Mouse (Mus musculus) effector memory CD4-positive, alpha-beta T cell, adult 7 months (primary cell): ENCODE results near the gene Olfr761. TPM values are rescaled to one million over a fixed set of nuclear protein-coding genes. Genes with fewer than 3 reads are reported as not detected.

Experiments used
- polyA plus RNA-seq: library from polyadenylated mRNA; unstranded; fragments of 100-300 nt; shearing (Covaris generic); gene quantifications from one replicate; pipeline ENCODE4 v1.2.1, GENCODE M21; 2017

Gene Olfr761
- not detected for polyA plus RNA-seq

DNA sequence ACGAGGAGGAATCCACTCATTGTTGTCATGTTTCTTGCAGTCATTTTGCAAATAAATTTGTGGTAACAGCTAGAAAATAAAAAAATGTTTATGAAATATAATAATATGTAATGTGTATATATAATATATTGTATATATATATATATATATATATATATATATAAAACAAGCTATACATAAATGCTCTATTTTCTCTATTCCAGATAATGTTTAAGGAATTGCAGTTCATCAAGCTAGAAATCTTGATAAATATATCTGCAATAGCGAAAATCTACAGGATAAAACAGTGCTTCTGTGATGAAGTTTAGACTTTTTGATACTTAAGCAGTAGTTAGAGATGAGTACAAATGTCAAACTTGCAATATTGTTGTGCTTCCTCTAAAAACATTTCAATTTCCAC lies at the start of gene Olfr761:
TSS of gene Olfr761 (minus strand) at position 101 of the 400 bp plus-strand sequence.

DNA sequence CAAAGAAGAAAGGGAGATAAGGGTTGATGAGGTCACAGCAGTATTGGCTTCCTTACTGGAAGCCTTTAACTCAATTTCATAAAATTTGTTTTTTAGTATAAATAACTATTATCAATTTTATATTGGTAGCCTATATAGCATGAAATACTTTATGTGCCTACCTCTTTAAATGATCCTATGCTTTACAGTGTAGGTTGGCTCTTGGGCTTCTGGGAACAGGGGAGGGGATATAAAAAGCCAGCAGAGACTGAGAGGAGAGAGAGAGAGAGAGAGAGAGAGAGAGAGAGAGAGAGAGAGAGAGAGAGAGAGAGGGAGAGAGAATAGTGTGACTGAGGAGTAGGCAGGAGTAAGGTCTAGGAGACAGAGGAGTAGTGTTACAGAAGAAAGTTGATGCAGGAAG lies 32.6 kb downstream of the Olfr761 start, which contains the start of gene Olfr128:
TSS of gene Olfr128 (plus strand) at position 301 of the 400 bp plus-strand sequence.

Other genes starting within 250 kb of the Olfr761 start
- not detected for gene Olfr120, start 231.3 kb downstream of the Olfr761 start, polyA plus RNA-seq
- gene Olfr121, start 204.2 kb downstream of the Olfr761 start, polyA plus RNA-seq: not detected
- gene Olfr122, start 184.5 kb downstream of the Olfr761 start, polyA plus RNA-seq: not detected
- gene Olfr123, start 159.6 kb downstream of the Olfr761 start, polyA plus RNA-seq: not detected
- gene Olfr124, start 153.2 kb downstream of the Olfr761 start, polyA plus RNA-seq: not detected
- not detected for gene Olfr125, start 120.1 kb downstream of the Olfr761 start, polyA plus RNA-seq
- 0.20 TPM for gene Olfr126, start 105.6 kb downstream of the Olfr761 start, polyA plus RNA-seq
- 0.11 TPM for gene Olfr127, start 52.6 kb downstream of the Olfr761 start, polyA plus RNA-seq
- not detected for gene Olfr128, start 32.5 kb downstream of the Olfr761 start, polyA plus RNA-seq
- gene Olfr129, start 107.0 kb upstream of the Olfr761 start, polyA plus RNA-seq: 0.23 TPM
- not detected for gene Olfr130, start 110.8 kb upstream of the Olfr761 start, polyA plus RNA-seq
- not detected for gene Olfr131, start 135.6 kb upstream of the Olfr761 start, polyA plus RNA-seq
- gene Olfr132, start 181.4 kb upstream of the Olfr761 start, polyA plus RNA-seq: not detected
- not detected for gene Olfr133, start 192.2 kb upstream of the Olfr761 start, polyA plus RNA-seq
- not detected for gene Olfr134, start 218.3 kb upstream of the Olfr761 start, polyA plus RNA-seq